Mouse (Mus musculus): ENCODE results near the gene Daam2.

The Daam2 gene

DNA sequence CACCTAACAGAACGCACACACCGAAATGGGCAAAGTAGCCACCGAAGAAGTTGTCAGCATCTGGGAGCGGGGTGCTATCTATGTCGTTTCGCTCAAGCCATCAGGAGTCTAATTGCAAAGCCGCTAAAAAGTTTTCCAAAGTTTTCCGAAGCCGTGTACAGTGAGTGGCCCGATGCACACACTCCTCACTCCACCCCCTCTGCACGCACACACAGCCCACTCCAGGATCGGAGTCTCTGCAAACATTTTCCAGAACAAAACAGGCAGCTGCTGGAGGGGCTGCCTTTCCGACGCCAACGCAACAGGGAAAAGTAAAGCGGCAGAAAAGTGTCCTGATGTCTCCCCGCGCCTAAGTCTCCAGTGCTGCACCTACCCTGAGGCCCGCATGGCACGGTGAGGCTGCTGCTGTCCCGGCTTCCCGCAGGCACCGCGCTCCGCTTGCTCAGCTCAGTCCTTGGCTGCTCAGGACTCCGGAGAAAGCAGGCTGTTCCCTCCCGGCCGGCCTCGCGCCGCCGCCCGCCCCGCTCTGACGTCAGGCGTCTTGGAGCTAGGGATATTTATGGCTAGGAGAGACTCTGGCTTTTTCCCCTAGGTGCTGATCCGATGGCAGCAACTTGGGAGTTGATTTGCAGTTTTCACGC, at the start of gene Daam2:
TSS of gene Daam2 (minus strand) at position 514 of the 641 bp plus-strand sequence.
- peak; percentile 84 for DNase-seq (ENCODE audit: low spot score)

DNA sequence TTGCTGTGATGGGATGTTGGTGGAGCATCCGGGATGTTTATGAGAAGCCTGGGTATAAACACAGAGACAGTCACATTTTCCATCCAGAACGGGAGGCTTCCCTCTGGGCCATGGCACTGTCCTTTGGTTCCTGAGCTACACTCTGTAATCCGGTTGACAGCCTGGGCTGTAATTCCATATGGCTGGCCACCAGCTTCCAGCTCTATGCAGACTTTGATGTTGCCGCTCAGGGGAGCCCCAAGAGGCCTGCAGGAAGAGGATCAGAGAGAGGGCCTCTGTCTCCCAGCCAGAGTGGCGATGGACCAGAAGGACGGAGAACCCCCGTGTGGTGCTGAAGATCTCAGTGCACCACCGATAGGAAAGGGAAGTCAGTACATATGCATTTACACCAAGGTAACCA, 46.2 kb upstream of the Daam2 start:
- DNase-seq (ENCODE audit: low spot score) = no peak

DNA sequence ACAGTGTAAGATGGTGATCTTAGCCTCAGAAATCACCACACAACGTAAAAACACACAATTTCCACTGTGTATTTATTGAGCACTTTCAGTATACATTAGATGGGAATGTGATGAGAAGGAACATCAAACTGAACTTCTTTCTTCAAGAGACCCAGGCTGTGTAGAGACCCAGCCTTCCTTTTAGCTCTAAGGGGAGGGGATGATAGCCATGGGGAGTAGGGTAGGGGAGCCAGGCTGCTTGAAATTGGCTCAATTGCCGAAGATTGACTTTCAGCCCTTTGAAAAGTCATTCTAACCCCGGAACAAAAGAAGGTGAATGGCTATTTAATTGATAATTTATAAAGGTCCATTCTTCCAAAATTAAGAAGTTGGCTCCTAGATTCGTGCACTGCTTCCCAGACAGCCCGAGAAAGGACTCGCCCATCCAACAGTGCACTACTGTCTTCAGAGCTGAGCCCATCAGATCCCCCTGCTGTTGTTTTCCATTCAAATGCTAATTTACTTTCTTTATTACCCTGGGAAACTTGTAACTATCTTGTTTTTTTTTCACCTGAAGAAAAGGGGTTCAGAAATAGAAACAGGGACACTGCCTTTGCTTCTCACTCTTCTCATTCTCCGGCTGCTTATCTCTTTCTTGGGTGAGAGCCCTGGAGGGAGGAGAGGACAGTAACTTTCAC, 43.3 kb upstream of the Daam2 start:
- DNase-seq (ENCODE audit: low spot score) = no peak

DNA sequence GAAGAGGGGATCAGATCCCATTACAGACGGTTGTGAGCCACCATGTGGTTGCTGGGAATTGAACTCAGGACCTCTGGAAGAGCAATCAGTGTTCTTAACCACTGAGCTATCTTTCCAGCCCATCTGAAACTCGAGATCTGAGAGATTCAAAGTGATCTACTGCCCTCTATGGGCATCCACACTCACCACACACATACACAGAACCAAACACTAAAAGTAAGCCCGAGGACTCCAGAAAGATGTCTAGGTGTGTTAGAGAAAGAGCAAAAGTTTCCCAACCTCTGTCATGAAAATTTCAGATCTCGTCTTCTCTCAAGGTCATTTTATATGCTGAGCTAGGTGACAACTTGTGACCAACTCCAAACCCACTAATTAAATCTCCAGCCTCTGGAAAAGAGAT, 41.3 kb upstream of the Daam2 start:
- no peak for DNase-seq (ENCODE audit: low spot score)

DNA sequence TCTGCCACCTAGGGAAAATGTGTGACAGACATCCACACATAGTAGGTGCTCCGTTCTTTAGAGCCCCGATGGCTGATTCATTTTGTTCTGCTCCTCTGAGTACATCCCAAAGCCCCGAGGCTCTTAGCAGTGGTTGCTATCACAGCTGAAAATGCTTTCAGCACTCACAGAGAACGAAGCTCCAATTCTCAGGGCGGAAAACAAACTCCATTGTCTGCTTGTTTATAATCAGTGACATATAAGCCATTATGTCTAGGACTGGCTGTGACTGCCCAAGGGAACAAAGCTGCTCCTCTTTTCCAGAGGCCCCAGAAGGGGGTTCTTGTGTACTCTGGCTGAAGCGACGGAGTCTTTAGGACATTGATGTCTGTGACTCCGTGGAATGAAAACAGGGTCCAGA, 25.9 kb upstream of the Daam2 start:
- no peak for DNase-seq (ENCODE audit: low spot score)

DNA sequence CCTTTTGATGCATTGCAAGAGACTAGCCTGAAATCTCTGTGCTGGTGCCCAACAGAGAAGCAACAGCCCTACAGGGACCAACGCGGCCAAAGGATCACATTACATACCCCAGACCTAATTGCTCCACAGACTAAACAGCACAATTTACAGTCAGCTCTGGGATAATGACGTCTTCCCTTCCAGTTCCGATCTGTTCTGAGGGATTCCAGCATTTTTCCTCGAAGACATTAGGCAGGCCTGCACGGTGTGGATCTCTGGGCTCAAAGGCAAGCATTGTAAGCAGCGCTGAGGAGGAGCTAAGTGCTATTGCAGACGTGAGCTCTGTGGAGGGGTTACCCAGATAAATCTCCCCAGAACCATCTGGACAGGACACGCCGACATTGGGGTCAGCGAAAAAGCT, 18.3 kb upstream of the Daam2 start:
- no peak for DNase-seq (ENCODE audit: low spot score)

DNA sequence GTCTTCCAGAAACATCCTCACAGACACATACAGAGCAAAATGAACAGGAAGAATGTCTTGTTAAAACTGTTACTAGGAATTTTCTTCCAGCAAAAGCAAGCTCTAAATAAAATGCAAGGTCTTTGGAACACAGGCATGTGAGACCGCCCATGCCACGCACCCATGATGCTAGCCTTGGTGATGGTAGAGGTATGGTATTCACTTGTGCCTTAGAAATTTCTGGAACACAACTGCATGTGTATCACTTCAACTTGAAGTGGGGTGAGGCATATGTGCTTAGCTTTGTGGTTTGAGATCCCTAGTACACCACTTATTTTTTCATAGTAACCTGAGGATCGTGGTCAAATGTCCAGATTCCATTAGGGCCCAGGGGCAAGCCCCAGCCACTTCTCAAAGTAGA, 13.2 kb upstream of the Daam2 start:
- DNase-seq (ENCODE audit: low spot score) = no peak

DNA sequence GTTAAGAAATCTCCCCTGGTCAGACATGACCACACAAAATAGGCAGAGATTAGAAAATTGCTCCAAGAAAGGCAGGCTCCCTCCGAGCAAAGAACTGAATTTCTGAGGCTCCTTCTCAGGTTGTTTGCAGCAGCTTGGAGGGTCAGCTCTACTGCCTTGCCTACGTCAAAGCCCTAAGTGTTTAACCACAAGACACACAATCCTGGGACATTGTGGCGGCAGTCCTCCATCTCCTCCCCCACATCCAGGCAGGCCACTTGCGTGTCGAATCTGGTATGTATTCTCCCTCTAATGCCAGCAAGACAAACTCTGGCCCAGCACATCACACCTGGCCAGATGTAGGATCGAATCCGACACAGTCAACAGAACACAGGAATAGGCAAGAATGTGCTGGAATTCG, 4.6 kb upstream of the Daam2 start:
- no peak for DNase-seq (ENCODE audit: low spot score)

DNA sequence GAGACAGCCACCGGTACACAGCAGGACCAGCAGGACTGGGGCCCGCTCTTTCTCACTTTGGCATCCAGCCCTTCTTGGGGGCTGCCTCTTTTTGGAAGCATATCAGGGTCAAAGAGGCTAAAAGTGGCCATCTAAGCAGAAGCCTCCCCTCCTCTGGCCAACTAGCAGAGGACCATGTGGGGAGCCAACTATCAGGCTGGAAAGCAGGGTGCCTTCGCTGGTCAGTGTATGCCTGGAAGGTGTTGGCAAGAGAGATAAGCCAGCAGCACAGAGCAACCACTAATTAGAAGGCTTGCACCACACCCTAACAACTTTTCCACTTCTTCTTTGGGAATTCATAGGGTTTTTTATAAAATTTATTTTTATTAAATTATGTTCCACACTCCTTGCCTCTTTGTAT, 346 bp upstream of the Daam2 start:
- no peak for DNase-seq (ENCODE audit: low spot score)

DNA sequence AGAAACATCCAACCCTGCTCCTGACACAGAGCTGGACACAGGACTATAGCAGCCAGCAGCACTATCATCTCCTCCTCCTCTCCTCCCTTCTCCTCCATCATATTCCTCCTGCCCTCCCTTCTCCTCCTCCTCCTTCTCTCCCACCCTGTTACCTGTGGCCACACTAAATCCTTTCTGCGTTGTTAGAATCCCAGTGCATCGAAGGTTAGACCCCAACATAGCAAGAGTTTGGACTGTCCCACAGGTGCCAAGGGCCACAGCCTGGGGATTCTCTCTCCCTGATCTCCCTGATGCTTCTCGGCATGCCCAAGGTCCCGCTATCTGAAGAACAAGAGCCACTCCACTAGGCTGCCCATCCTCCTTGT, 745 bp downstream of the Daam2 start:
- DNase-seq (ENCODE audit: low spot score) = no peak

DNA sequence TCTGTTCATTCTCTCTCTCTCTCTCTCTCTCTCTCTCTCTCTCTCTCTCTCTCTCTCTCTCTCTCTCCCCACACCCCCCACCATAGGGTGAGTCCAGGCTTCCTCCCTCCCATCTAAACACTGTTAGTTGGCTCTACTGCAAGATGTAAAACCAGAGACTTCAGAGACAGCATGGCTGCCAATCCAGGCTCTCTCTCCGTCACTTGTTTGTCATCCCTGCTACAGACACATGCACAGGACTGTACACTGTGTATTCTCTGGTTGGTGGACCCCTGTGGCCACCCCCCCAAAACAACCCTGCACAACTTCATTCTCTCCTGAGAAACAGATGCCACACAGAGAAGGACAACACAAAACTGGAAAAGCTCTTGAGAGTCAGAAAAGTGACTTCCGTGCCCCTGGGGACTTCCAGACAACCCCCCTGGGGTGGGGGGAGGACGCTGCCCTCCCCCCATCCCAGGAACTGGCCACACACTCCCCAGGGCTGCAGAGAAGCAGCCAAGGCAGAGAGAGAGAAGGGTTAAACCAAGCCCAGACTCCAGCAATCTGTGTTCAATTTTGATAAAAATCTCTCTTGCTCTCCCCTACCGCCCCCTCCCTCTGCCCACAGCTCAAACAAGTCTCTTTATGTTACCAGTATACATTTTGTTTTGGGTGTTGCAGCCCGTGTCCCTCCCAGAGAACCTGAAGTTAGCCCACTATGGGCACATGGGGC, 1.3 kb downstream of the Daam2 start:
- no peak for DNase-seq (ENCODE audit: low spot score)

DNA sequence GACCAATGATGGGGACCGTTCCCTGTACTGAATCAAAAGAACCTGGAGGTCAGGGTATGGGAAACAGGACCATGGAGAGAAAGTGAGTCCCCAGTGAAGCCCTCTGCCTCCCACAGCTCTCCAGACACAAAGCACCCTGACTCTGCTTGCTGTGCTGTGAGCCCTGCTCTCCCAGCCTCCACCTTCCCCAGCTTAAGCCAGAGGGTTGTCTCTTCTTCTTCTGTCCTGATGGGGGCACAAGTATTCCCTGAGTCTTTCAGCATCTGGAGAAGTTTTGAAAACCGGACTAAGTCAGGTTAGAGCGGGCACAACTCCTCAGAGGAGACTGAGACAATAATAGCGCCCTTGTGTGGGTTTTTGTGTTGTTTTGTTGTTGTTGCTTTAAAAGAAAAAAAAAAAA, 2.2 kb downstream of the Daam2 start:
- no peak for DNase-seq (ENCODE audit: low spot score)

DNA sequence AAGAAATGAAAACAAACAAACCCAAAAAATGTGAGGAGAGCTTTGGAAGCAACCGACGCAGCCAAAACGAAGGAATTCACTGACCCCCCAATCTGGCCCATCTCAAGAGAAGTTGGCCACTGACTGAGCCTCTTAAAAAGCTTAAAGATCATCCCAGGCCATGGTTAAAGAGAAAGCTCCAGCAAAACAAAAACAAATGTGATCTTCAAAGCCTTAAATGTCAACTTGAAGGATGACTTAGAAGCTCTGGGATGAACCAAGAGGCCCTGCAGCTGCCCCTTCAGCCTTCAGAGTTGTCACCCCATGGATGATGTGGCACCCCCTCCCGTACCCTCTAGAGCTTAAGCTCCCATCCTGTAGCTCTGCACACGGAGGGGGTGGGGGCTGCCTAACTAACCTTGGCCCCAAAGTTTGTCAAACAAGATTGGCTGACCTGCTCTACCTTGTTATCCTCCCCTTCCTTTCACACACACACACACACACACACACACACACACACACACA, 4.3 kb downstream of the Daam2 start:
- no peak for DNase-seq (ENCODE audit: low spot score)

DNA sequence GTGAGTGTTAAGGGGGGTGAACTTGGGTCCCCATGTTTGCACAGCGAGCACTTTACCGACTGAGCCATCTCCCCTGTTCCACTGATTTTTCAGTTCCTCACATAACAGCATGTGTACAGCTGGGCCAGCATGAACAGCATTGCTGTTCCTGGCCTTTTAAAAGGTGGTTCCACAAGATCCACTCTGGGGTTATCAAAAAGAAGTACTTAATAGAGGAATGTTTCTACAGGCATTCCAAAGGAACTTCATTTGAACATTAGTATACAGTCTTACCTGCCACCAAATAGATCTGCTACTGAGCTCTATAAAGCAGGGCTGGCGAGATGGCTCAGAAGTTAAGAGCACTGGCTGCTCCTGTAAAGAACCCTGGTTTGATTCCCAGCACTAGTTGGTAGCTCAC, 8.0 kb downstream of the Daam2 start:
- no peak for DNase-seq (ENCODE audit: low spot score)

DNA sequence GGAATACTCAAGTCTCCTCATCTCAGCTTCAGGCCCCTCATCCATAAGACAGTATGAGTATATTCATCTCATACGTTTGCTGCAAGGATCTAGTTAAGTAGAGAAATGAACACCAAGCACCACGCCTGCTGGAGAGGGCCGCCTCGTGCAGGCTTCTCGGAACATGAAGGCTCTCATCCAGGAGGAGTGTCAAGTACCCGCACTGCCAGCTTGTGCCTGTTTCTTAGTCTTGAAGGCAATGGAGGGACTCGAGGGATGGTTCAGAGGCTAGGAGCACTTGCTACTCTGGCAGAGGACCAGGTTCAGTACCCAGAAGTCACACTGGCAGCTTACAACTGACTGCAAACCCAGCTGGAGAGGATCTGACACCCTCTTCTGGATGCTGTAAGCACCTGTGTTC, 12.2 kb downstream of the Daam2 start:
- DNase-seq (ENCODE audit: low spot score) = no peak

DNA sequence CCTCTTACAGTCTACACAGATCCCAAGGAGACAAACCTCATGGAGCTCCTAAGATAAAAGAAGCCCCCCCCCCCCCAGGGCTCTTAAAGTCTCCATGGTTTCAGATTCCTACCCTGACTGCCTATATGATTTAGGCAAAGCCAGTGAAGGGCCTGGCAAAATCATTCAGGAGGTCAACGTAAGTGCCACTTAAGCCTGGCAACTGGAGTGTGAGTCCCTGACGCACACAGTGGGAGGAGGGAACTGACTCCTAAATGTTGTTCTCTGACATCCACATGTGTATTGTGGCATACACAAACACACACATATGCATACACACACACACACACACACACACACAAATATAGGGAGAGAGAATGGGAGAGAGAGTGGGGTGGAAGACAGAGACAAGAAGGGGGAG, 12.7 kb downstream of the Daam2 start:
- DNase-seq (ENCODE audit: low spot score) = no peak

DNA sequence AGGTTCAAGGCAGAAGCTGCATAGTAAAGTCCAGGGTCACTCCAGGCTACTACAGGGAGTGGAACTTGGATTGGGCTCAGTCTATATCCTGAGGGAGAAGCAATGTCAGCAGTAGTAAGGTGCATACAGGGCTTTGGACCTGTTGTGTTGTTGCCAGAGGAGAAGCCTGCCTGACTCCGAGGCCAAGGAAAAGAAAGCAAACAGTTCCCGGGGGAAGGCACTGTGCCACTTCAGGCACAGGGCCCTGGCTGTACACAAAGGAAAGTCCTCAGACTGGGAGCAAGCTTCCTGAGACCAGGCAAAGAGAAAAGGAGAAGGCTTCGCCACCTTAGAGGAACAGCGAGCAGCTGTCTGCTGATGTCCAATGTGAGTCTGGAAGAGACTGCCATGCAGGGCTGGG, 18.1 kb downstream of the Daam2 start:
- no peak for DNase-seq (ENCODE audit: low spot score)

DNA sequence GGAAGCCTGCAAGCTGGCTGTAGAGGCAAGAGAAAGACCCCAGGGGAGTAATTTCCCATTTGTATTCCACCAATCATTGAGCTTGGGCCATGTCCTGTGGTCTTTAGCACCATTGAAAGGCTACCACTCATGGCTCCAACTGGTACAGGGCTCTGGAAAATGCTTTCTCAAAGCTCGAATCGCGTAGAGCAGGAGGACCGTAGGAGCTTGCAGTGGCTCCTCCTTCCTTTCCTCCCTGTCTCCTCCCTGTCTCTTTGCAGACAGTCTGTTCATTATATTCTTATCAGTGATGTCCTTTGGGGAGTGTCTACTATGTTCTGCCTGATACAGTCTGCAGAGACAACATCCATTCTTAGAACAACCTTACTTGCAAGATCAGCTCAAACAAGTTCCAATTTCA, 18.7 kb downstream of the Daam2 start:
- no peak for DNase-seq (ENCODE audit: low spot score)

DNA sequence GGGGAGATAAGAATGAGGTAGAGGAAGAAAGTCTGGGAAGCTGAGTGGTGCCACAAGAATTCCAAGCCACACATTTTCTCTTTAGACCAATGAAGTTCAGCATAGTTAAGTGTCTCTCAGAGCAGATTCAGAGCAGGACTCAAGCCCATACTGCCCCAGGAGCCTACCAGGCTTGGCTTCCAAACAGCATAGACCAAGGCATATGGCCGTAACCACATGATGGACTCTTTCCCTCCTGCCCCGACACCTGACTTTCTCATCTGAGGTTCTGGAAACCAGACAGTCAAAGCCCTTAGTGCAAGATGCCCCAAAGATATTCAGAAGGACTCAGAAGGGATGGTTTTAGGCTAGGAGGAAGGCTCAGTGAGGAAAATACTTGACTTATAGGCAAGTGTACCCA, 19.6 kb downstream of the Daam2 start:
- DNase-seq (ENCODE audit: low spot score) = no peak

DNA sequence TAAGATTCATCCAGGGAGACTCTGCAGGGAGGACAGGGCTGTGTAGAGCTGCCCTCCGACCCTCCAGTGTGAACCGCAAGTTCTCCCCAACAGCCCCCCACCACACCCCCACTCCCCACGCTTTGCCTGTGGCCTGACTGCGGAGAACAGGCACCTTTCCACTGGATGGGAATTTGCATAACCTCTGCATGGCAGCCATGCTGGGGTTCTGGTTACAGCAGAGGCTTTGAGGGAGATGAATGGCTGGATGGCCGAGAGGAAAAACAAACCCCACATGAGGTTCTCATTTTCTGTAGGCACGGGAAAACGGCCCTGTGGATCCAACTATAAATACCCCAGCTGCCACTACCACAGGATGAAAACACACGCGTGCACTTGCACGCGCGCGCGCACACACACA, 23.4 kb downstream of the Daam2 start:
- no peak for DNase-seq (ENCODE audit: low spot score)

DNA sequence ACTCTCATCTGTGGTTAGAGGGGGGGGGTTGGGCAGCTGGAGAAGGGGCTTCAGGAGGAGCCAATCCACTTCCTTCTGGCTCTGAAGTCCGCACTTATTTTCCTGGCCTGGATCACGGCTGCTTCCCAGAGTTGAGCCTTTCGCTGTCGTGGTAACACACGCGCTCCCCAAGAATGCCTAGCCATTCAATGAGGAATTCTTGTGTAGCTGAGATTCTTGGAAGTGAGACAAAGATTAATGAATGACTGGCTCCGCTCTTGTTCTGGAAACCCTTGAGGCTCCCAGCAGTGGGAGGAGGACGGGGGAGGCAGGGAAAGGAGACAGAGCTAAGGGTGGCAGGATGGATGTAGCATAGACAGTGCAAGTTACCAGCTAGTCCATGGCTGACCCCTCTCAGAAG, 24.9 kb downstream of the Daam2 start:
- DNase-seq (ENCODE audit: low spot score) = no peak

DNA sequence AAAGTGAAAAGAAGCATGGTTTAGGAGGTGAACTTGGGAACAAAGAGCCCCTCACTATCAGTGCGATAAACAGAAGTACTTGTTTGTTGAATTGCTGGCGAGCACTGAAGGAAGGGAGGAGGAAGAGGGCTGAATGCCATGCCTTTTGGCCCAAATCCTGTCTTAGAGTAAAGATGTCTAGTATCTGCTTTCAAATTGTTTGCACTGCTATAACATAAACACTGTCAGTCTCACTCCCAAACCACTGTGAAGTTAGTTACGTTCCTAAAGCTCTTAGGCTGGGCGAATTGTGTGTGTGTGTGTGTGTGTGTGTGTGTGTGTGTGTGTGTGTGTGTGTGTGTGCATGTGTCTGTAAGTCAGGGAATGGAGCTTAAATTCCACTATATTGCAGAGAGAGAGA, 28.6 kb downstream of the Daam2 start:
- DNase-seq (ENCODE audit: low spot score) = no peak

DNA sequence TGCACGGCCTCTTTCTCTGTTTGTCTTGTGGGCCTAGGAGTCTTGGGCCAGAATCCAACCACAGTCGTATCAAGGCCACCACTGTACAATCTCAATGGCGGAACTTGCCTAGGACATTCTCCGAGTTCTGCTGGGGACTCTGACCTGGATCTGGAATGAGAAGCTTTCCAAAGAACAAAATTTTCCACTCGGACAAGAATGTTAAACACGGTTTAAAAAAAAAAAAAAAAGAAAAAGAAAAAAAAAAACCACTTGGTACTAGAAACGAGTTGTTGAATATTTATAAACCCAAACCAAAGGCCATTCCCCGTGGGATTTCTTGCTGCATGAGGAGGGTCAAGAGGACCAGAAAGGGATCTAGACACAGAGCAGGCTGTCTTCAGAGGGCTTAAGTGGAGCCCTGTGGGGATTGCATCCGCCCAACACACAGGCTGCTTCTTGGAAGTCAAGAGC, 29.9 kb downstream of the Daam2 start:
- no peak for DNase-seq (ENCODE audit: low spot score)
